Mouse (Mus musculus): Measurements from ENCODE around the gene Zfp110.

DNA sequence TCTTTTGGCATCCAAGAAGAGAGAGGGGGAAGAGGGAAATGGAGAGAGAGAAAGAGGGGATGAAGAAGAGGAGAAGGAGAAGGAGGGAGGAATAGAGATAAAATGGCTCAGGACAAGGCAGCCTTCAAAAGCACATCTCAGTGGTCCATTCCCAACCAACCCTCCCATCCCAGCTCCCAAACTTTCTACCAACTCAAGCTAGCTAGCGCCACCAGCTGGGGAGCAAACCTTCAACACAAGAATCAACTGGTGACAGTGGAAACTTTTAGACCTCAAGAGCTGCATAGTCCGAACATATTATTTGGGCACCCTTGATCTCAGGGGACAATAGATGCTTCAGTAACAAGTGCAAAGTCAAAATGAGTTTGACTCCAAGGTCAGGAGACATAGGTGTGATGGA is 36.6 kb upstream of the Zfp110 start:
- no peak for TF ChIP-seq EP300 (IDR thresholded peaks at IDR 0.05; ENCODE audit: low read depth)
- TF ChIP-seq CTCF (IDR thresholded peaks at IDR 0.05; ENCODE audit: low read depth), result no peak

All from heart, postnatal 0 days (tissue).